Mouse (Mus musculus): ENCODE data around the gene Chchd10.

- TF ChIP-seq CTCF (IDR thresholded peaks at IDR 0.05; ENCODE audit: extremely low read depth, insufficient read depth, low read length) = no peak
- TF ChIP-seq POLR2A (IDR thresholded peaks at IDR 0.05; ENCODE audit: extremely low read depth, insufficient read depth, low read length) = no peak
Observed at GRCm38 (mm10) chr10:75893089-75893750, 39.7 kb upstream of the Chchd10 start, which contains the start of gene Derl3.

Measured in cortical plate, adult 2 months (tissue).